Mouse (Mus musculus) heart, postnatal 0 days (tissue): ENCODE results near the gene Zc3h6.

Source experiments
- CTCF ChIP-seq: IDR thresholded peaks from 2 replicates; pipeline ENCODE4 v1.5.1; 2016; ENCODE audit warnings: antibody characterized with exemption, control low read depth, low read depth
- EP300 ChIP-seq: IDR thresholded peaks from 2 replicates; pipeline ENCODE4 v1.6.1; 2016; ENCODE audit warnings: antibody characterized with exemption, low read depth

DNA sequence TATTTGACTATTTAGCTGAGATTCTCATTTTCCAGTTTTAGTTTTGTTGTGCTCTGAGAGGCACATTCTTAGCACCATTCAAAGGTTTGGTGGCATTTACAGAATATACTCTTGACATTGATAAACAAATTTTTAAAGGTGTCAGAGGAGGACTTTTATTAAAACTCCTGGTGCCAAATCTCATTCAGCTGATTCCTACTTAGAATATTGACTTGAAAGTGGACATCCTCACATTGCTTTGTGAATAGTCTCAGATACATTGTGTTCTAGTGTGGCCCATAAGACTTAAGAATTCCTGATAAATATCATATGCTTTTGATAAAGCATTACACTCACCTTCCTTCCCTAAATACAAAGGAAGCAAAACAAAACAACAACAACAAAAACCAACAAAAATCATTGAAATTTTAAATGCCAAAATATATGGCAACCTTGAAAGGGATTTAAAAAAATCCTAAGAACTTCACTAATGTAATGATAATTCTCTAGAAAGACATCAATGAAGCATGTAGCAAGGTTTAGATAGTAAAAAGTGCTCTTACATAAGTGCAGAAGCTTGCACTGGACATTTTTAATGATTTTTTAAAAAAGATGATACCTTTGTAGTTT is 1.4 kb downstream of the Zc3h6 start:
- TF ChIP-seq EP300 (no peak), CTCF (no peak)
